Mouse (Mus musculus) forebrain, embryonic 16.5 days (tissue): ENCODE results near the gene Pagr1b. TPM values are rescaled to one million over a fixed set of nuclear protein-coding genes. Genes with fewer than 3 reads are reported as not detected.

Experiments used
- ATAC-seq: fragments of 200-750 bp; cut with Nextera tagmentation; 2 replicates; pipeline ENCODE4 v1.8.0; 2017; ENCODE audit warnings: mild to moderate bottlenecking, moderate library complexity
- H3K27ac ChIP-seq: fragments of 300-500 bp; sonication (generic); 2 replicates; pipeline ENCODE4 v1.5.1; 2014; ENCODE audit warnings: low read length, control low read depth
- H3K27me3 ChIP-seq: fragments of 300-500 bp; sonication (generic); replicated peaks from 2 replicates; pipeline ENCODE4 v1.6.1; 2014; ENCODE audit warnings: low read length; ENCODE audit not compliant: control insufficient read depth, insufficient read depth
- H3K36me3 ChIP-seq: fragments of 300-500 bp; sonication (generic); 2 replicates; pipeline ENCODE4 v1.6.1; 2014; ENCODE audit not compliant: control insufficient read depth, insufficient read depth
- H3K4me1 ChIP-seq: fragments of 300-500 bp; sonication (generic); replicated peaks from 2 replicates; pipeline ENCODE4 v1.6.1; 2014; ENCODE audit warnings: low read length; ENCODE audit not compliant: control insufficient read depth, insufficient read depth
- H3K4me2 ChIP-seq: fragments of 300-500 bp; sonication (generic); 2 replicates; pipeline ENCODE4 v1.6.1; 2014; ENCODE audit warnings: mild to moderate bottlenecking, low read length, control low read depth
- H3K4me3 ChIP-seq: fragments of 300-500 bp; sonication (generic); replicated peaks from 2 replicates; pipeline ENCODE4 v1.5.1; 2014; ENCODE audit warnings: mild to moderate bottlenecking, low read length, control low read depth
- H3K9ac ChIP-seq: fragments of 300-500 bp; sonication (generic); replicated peaks from 2 replicates; pipeline ENCODE4 v1.6.1; 2014; ENCODE audit warnings: low read depth, low read length, control low read depth
- H3K9me3 ChIP-seq: fragments of 300-500 bp; sonication (generic); 2 replicates; pipeline ENCODE4 v1.6.1; 2016; ENCODE audit warnings: low read length; ENCODE audit not compliant: control insufficient read depth
- WGBS: fragments of 180-500 bp; shearing (Covaris S2); extraction: QIAGEN DNeasy Blood & Tissue Kit; methylation state at CpG from one replicate; pipeline ENCODE4 v1.1.7; 2014; 5-methylcytosine and 5-hydroxymethylcytosine counted together
- polyA plus RNA-seq: library from polyadenylated mRNA; unstranded; fragments of >200 nt; fragmentation: Nextera tagmentation; extraction: Ambion mirVana; gene quantifications from 2 replicates; pipeline ENCODE4 v1.2.1, GENCODE M21; 2015

Pagr1b gene
- polyA plus RNA-seq, 1 experiment from 2014 or later = not detected

- Histone ChIP-seq H3K9ac (peak within 1 kb of the TSS; percentile 71), H3K4me3 (peak within 1 kb of the TSS; percentile 51), H3K9me3 (no peaks in the 10 kb centered on the region), H3K4me1 (peaks cover 76% of the 10 kb centered on the region), H3K27ac (peak within 1 kb of the TSS; percentile 70), H3K36me3 (peaks cover 7% of the 10 kb centered on the region), H3K27me3 (no peaks in the 10 kb centered on the region), H3K4me2 (peak within 1 kb of the TSS; percentile 71)
- ATAC-seq = peak; percentile 21
- 1% methylated on average over 37 of the region's 37 CpGs for WGBS
Measured at GRCm38 (mm10) chr7:127020901-127021562, 4.7 kb upstream of the Pagr1b start, which contains the start of the genes Gm42742 and Prrt2. Gm42742 (minus strand) TSS chr7:127021097. Prrt2 (minus strand) TSS chr7:127021211.

GRCm38 (mm10) chr7:127020491-127020890 is 4.2 kb upstream of the Pagr1b start:
- Histone ChIP-seq H3K36me3 (peaks cover 7% of the 10 kb centered on the region), H3K9ac (peak overlapping the region; percentile 71), H3K27me3 (no peaks in the 10 kb centered on the region), H3K27ac (peak overlapping the region; percentile 70), H3K4me2 (peak overlapping the region; percentile 71), H3K9me3 (no peaks in the 10 kb centered on the region), H3K4me3 (peak overlapping the region; percentile 51), H3K4me1 (peaks cover 81% of the 10 kb centered on the region)
- WGBS = 17% methylated on average over 5 of the region's 5 CpGs
- ATAC-seq = no peak

- 51% methylated on average over 3 of the region's 3 CpGs for WGBS
- no peak for ATAC-seq
Measured at GRCm38 (mm10) chr7:127020031-127020430, 3.7 kb upstream of the Pagr1b start.

GRCm38 (mm10) chr7:127019306-127019960 is 3.1 kb upstream of the Pagr1b start:
- H3K9ac ChIP-seq = peak overlapping the region; percentile 71
- H3K27me3 ChIP-seq = no peaks in the 10 kb centered on the region
- H3K4me2 ChIP-seq = peak overlapping the region; percentile 71
- H3K4me1 ChIP-seq = peaks cover 82% of the 10 kb centered on the region
- WGBS = 72% methylated on average over 14 of the region's 14 CpGs
- H3K27ac ChIP-seq = no peak overlapping the region
- peaks cover 10% of the 10 kb centered on the region for H3K36me3 ChIP-seq
- no peak for ATAC-seq
- peak overlapping the region; percentile 51 for H3K4me3 ChIP-seq
- H3K9me3 ChIP-seq = no peaks in the 10 kb centered on the region

More at GRCm38 (mm10) chr7:127020031-127020430, 3.7 kb upstream of the Pagr1b start:
- Histone ChIP-seq H3K4me2 (peak overlapping the region; percentile 71), H3K9ac (peak overlapping the region; percentile 71), H3K9me3 (no peaks in the 10 kb centered on the region), H3K4me1 (peaks cover 83% of the 10 kb centered on the region), H3K4me3 (peak overlapping the region; percentile 51), H3K27me3 (no peaks in the 10 kb centered on the region), H3K36me3 (peaks cover 9% of the 10 kb centered on the region), H3K27ac (no peak overlapping the region)

- Histone ChIP-seq H3K9me3 (no peaks in the 10 kb centered on the region), H3K27ac (peak overlapping the region; percentile 78), H3K9ac (peak overlapping the region; percentile 15), H3K4me3 (no peak overlapping the region), H3K36me3 (peaks cover 10% of the 10 kb centered on the region), H3K4me1 (peaks cover 79% of the 10 kb centered on the region), H3K27me3 (no peaks in the 10 kb centered on the region), H3K4me2 (peak overlapping the region; percentile 8; the same call in 1 of the 2 replicates)
- no peak for ATAC-seq
- WGBS = 92% methylated on average over 15 of the region's 15 CpGs
Measured at GRCm38 (mm10) chr7:127018416-127019305, 2.4 kb upstream of the Pagr1b start.

- Histone ChIP-seq H3K4me1 (peaks cover 72% of the 10 kb centered on the region), H3K9me3 (no peaks in the 10 kb centered on the region), H3K27me3 (no peaks in the 10 kb centered on the region), H3K4me2 (peak overlapping the region; percentile 8), H3K27ac (peak overlapping the region; percentile 78), H3K9ac (peak overlapping the region; percentile 15), H3K36me3 (peaks cover 15% of the 10 kb centered on the region), H3K4me3 (no peak overlapping the region)
- no peak for ATAC-seq
- 55% methylated on average over 6 of the region's 6 CpGs for WGBS
Measured at GRCm38 (mm10) chr7:127017950-127018345, 1.7 kb upstream of the Pagr1b start.

GRCm38 (mm10) chr7:127016971-127017949 is 976 bp upstream of the Pagr1b start, which contains the start of gene Pagr1a:
Pagr1a (minus strand) TSS chr7:127017352.
- Histone ChIP-seq H3K27ac (peak within 1 kb of the TSS; percentile 97), H3K4me2 (peak within 1 kb of the TSS; percentile 83), H3K4me1 (peaks cover 65% of the 10 kb centered on the region), H3K36me3 (peaks cover 11% of the 10 kb centered on the region; the same call in 1 of the 2 replicates), H3K27me3 (no peaks in the 10 kb centered on the region), H3K9ac (peak within 1 kb of the TSS; percentile 85), H3K9me3 (no peaks in the 10 kb centered on the region), H3K4me3 (peak within 1 kb of the TSS; percentile 62)
- ATAC-seq = peak; percentile 84
- WGBS = 1% methylated on average over 39 of the region's 39 CpGs

GRCm38 (mm10) chr7:127016486-127016938 is 228 bp upstream of the Pagr1b start:
- Histone ChIP-seq H3K4me2 (peak overlapping the region; percentile 83), H3K27ac (peak overlapping the region; percentile 97), H3K36me3 (peaks cover 11% of the 10 kb centered on the region; the same call in 1 of the 2 replicates), H3K27me3 (no peaks in the 10 kb centered on the region), H3K4me3 (peak overlapping the region; percentile 62), H3K9ac (peak overlapping the region; percentile 85), H3K4me1 (peaks cover 59% of the 10 kb centered on the region), H3K9me3 (no peaks in the 10 kb centered on the region)
- WGBS = 0% methylated on average over 20 of the region's 22 CpGs
- peak; percentile 43 for ATAC-seq
